ENCODE assay signal across 11 mouse cellular contexts in genomic region chr17:88494772-88495132, GRCm38 (mm10). TPM values are rescaled to one million over a fixed set of nuclear protein-coding genes. Genes with fewer than 3 reads are reported as not detected.
DNase-seq lines count a peak whose midpoint lies in the region; ATAC-seq lines count a peak whose summit lies in the region.
"Had no signal": no experiment of that assay in that cellular context is flagged by ENCODE, and none has a peak within 500 bp of the region (broad histone marks: within the 10 kb centered on the region; RNA-seq: fewer than 3 reads in every experiment).

No protein-coding gene starts in this region.

- peaks cover 14% of the 10 kb centered on the region for H3K4me1 ChIP-seq in heart, embryonic 13.5 days
- peaks cover 8% of the 10 kb centered on the region; the same call in 1 of the 2 replicates for H3K4me1 ChIP-seq in embryonic facial prominence, embryonic 13.5 days
- H3K4me1 ChIP-seq in hindbrain, embryonic 12.5 days, result peaks cover 17% of the 10 kb centered on the region
- H3K4me1 ChIP-seq in midbrain, embryonic 15.5 days, result peaks cover 23% of the 10 kb centered on the region
- H3K4me1 ChIP-seq: liver, embryonic 13.5 days had no signal

- ATAC-seq in heart, embryonic 13.5 days (ENCODE audit: extremely low read depth, insufficient number of reproducible peaks, low FRiP score, low TSS enrichment), result no peak
- 0 out of 2 replicates have a peak, but pooled peaks have one; percentile 10 for ATAC-seq in embryonic facial prominence, embryonic 13.5 days (ENCODE audit: insufficient number of reproducible peaks, insufficient read depth, low FRiP score, low TSS enrichment, low read depth)
- peak; percentile 53 for ATAC-seq in hindbrain, embryonic 12.5 days (ENCODE audit: low FRiP score)
- ATAC-seq in midbrain, embryonic 15.5 days (replicated peaks), result peak; percentile 74

- no peak overlapping the region for H3K9ac ChIP-seq in heart, embryonic 13.5 days
- H3K9ac ChIP-seq in embryonic facial prominence, embryonic 13.5 days, result no peak overlapping the region
- H3K9ac ChIP-seq in hindbrain, embryonic 12.5 days, result peak overlapping the region; percentile 33; the same call in 1 of the 2 replicates
- 0 out of 2 replicates have a peak overlapping the region, but pooled peaks have one; percentile 7 for H3K9ac ChIP-seq in midbrain, embryonic 15.5 days
- H3K9ac ChIP-seq: embryonic facial prominence, embryonic 12.5 days; liver, embryonic 13.5 days had no signal

- WGBS in heart, embryonic 13.5 days, result 80% methylated on average over 10 of the region's 10 CpGs
- 83% methylated on average over 10 of the region's 10 CpGs for WGBS in embryonic facial prominence, embryonic 13.5 days
- WGBS in hindbrain, embryonic 12.5 days, result 32% methylated on average over 10 of the region's 10 CpGs
- WGBS in midbrain, embryonic 15.5 days, result 18% methylated on average over 10 of the region's 10 CpGs

- intact Hi-C loops in heart, postnatal 25 days (cut with DNase I), result loop anchor here (10.0 kb wide), 1 partner anchor 110 kb away; no protein-coding TSS in a partner anchor

- peak overlapping the region; percentile 31; the same call in 1 of the 2 replicates for H3K4me2 ChIP-seq in heart, embryonic 13.5 days
- no peak overlapping the region for H3K4me2 ChIP-seq in embryonic facial prominence, embryonic 13.5 days
- peak overlapping the region; percentile 29 for H3K4me2 ChIP-seq in hindbrain, embryonic 12.5 days (replicated peaks)
- peak overlapping the region; percentile 41 for H3K4me2 ChIP-seq in midbrain, embryonic 15.5 days
- H3K4me2 ChIP-seq: embryonic facial prominence, embryonic 12.5 days; liver, embryonic 13.5 days had no signal

- no peak overlapping the region for H3K27ac ChIP-seq in heart, embryonic 13.5 days (replicated peaks)
- no peak overlapping the region for H3K27ac ChIP-seq in embryonic facial prominence, embryonic 13.5 days
- peak overlapping the region; percentile 94 for H3K27ac ChIP-seq in hindbrain, embryonic 12.5 days
- H3K27ac ChIP-seq in midbrain, embryonic 15.5 days, result peak overlapping the region; percentile 86
- H3K27ac ChIP-seq: embryonic facial prominence, embryonic 12.5 days; liver, embryonic 13.5 days had no signal

- peaks cover 25% of the 10 kb centered on the region for H3K36me3 ChIP-seq in heart, embryonic 13.5 days
- peaks cover 17% of the 10 kb centered on the region for H3K36me3 ChIP-seq in embryonic facial prominence, embryonic 13.5 days
- no peaks in the 10 kb centered on the region for H3K36me3 ChIP-seq in hindbrain, embryonic 12.5 days
- no peaks in the 10 kb centered on the region for H3K36me3 ChIP-seq in midbrain, embryonic 15.5 days (replicated peaks)

- no peak overlapping the region for H3K4me3 ChIP-seq in heart, embryonic 13.5 days
- H3K4me3 ChIP-seq in embryonic facial prominence, embryonic 13.5 days, result no peak overlapping the region
- H3K4me3 ChIP-seq in hindbrain, embryonic 12.5 days, result no peak overlapping the region
- 0 out of 2 replicates have a peak overlapping the region, but pooled peaks have one; percentile 9 for H3K4me3 ChIP-seq in midbrain, embryonic 15.5 days
- H3K4me3 ChIP-seq: embryonic facial prominence, embryonic 12.5 days; liver, embryonic 13.5 days had no signal

- H3K27me3 ChIP-seq in heart, embryonic 13.5 days (replicated peaks), result no peaks in the 10 kb centered on the region
- H3K27me3 ChIP-seq in embryonic facial prominence, embryonic 13.5 days, result no peaks in the 10 kb centered on the region
- H3K27me3 ChIP-seq in hindbrain, embryonic 12.5 days, result no peaks in the 10 kb centered on the region
- H3K27me3 ChIP-seq in midbrain, embryonic 15.5 days (replicated peaks), result no peaks in the 10 kb centered on the region
- H3K27me3 ChIP-seq: embryonic facial prominence, embryonic 12.5 days; liver, embryonic 13.5 days had no signal

- no peaks in the 10 kb centered on the region for H3K9me3 ChIP-seq in heart, embryonic 13.5 days
- no peaks in the 10 kb centered on the region for H3K9me3 ChIP-seq in embryonic facial prominence, embryonic 13.5 days
- no peaks in the 10 kb centered on the region for H3K9me3 ChIP-seq in hindbrain, embryonic 12.5 days (replicated peaks)
- H3K9me3 ChIP-seq in midbrain, embryonic 15.5 days, result no peaks in the 10 kb centered on the region
- H3K9me3 ChIP-seq: embryonic facial prominence, embryonic 12.5 days; liver, embryonic 13.5 days had no signal

- no peak for DNase-seq in heart, postnatal 25 days (ENCODE audit: low spot score)
- DNase-seq in embryo, embryonic 10 days (ENCODE audit: low spot score), result no peak
- DNase-seq in c-Kit-positive CD71-positive TER-119-positive erythroid progenitor cells, embryonic 14.5 days (ENCODE audit: low spot score), result no peak
- DNase-seq in left cerebral cortex, adult 18-20 months (ENCODE audit: low spot score in 2 of 2), result no peak
- DNase-seq: kidney, adult 9 months; liver, embryonic 13.5 days had no signal

RNA-seq across cellular contexts. Expression of gene Ppp1r21, which starts 35.2 kb away (rescaled TPM):
- polyA plus RNA-seq in heart, embryonic 13.5 days (2015; fragmentation: Nextera tagmentation; extraction: Ambion mirVana), result 13.1 and 13.5 TPM in 2 replicates
- 10 to 100 TPM in 1 of 2 experiments, 1 to 10 TPM in 1; 8.4 to 10.2 TPM for total RNA-seq in heart, postnatal 25 days (2021)
- 19.6 and 26.8 TPM in 2 replicates for polyA plus RNA-seq in embryonic facial prominence, embryonic 13.5 days (2015; fragmentation: Nextera tagmentation; extraction: Ambion mirVana)
- polyA plus RNA-seq in hindbrain, embryonic 12.5 days (2016; fragmentation: Nextera tagmentation; extraction: Ambion mirVana), result 25.9 and 28.2 TPM in 2 replicates
- 38.3 and 38.5 TPM in 2 replicates for polyA plus RNA-seq in midbrain, embryonic 15.5 days (2015; fragmentation: Nextera tagmentation; extraction: Ambion mirVana)
- 10 to 100 TPM; 76.6 to 80.7 TPM for total RNA-seq in left cerebral cortex, adult 18-20 months (2021)

RNA-seq across cellular contexts. Expression of gene Foxn2, which starts 54.2 kb away (rescaled TPM):
- polyA plus RNA-seq in heart, embryonic 13.5 days (2015; fragmentation: Nextera tagmentation; extraction: Ambion mirVana), result 8.2 and 9.0 TPM in 2 replicates
- 10 to 100 TPM in 1 of 2 experiments, 1 to 10 TPM in 1; 9.3 to 10.2 TPM for total RNA-seq in heart, postnatal 25 days (2021)
- polyA plus RNA-seq in embryonic facial prominence, embryonic 13.5 days (2015; fragmentation: Nextera tagmentation; extraction: Ambion mirVana), result 14.4 and 15.4 TPM in 2 replicates
- polyA plus RNA-seq in hindbrain, embryonic 12.5 days (2016; fragmentation: Nextera tagmentation; extraction: Ambion mirVana), result 13.4 and 15.2 TPM in 2 replicates
- polyA plus RNA-seq in midbrain, embryonic 15.5 days (2015; fragmentation: Nextera tagmentation; extraction: Ambion mirVana), result 8.0 and 8.1 TPM in 2 replicates
- 10 to 100 TPM; 15.4 to 16.0 TPM for total RNA-seq in left cerebral cortex, adult 18-20 months (2021)

Comparison
In these comparisons a context has a peak if more than half of its experiments do, and no peak if none do; other contexts are left out.
1. H3K27ac ChIP-seq: peak in hindbrain, embryonic 12.5 days (single experiment) and midbrain, embryonic 15.5 days (single experiment); none in heart, embryonic 13.5 days (single experiment) and embryonic facial prominence, embryonic 13.5 days (single experiment).
2. H3K9ac ChIP-seq: peak in hindbrain, embryonic 12.5 days (single experiment) and midbrain, embryonic 15.5 days (single experiment); none in heart, embryonic 13.5 days (single experiment) and embryonic facial prominence, embryonic 13.5 days (single experiment).